ENCODE assay signal across 17 mouse cellular contexts in genomic region chr9:50032322-50033158, GRCm38 (mm10).
A peak's percentile ranks its signal among the peaks of the same experiment; 100 is the strongest.
DNase-seq lines count a peak whose midpoint lies in the region; ATAC-seq and TF ChIP-seq lines count a peak whose summit lies in the region.
"Had no signal": no experiment of that assay in that cellular context is flagged by ENCODE, and none has a peak within 500 bp of the region (broad histone marks: within the 10 kb centered on the region; RNA-seq: fewer than 3 reads in every experiment).

No protein-coding gene starts in this region.

- H3K9me3 ChIP-seq in kidney, postnatal 0 days (replicated peaks; ENCODE audit: low read length) = no peaks in the 10 kb centered on the region
- H3K9me3 ChIP-seq in midbrain, embryonic 16.5 days (replicated peaks; ENCODE audit: control insufficient read depth, low read length, poor library complexity, severe bottlenecking) = no peaks in the 10 kb centered on the region
- H3K9me3 ChIP-seq in midbrain, embryonic 15.5 days = no peaks in the 10 kb centered on the region
- no peaks in the 10 kb centered on the region for H3K9me3 ChIP-seq in intestine, postnatal 0 days (ENCODE audit: control insufficient read depth)
- H3K9me3 ChIP-seq: forebrain, embryonic 15.5 days; limb, embryonic 10.5 days; liver, embryonic 12.5 days; megakaryocyte, embryonic 14.5 days had no signal

- TF ChIP-seq CTCF in kidney, postnatal 0 days (IDR thresholded peaks at IDR 0.05; ENCODE audit: low read depth) = no peak
- no peak for TF ChIP-seq CTCF in intestine, postnatal 0 days (IDR thresholded peaks at IDR 0.05; ENCODE audit: low read depth)

- H3K4me1 ChIP-seq in kidney, postnatal 0 days (replicated peaks; ENCODE audit: insufficient read depth, low read length) = peaks cover 14% of the 10 kb centered on the region
- H3K4me1 ChIP-seq in midbrain, embryonic 16.5 days (ENCODE audit: control insufficient read depth, insufficient read depth, low read length) = 0 out of 2 replicates have a peak, but pooled peaks cover 5% of the 10 kb centered on the region
- peaks cover 8% of the 10 kb centered on the region; the same call in 1 of the 2 replicates for H3K4me1 ChIP-seq in midbrain, embryonic 15.5 days
- H3K4me1 ChIP-seq in intestine, postnatal 0 days (replicated peaks; ENCODE audit: control insufficient read depth, insufficient read depth, low read length) = no peaks in the 10 kb centered on the region
- H3K4me1 ChIP-seq: liver, embryonic 12.5 days; megakaryocyte, embryonic 14.5 days had no signal

- no peak overlapping the region for H3K9ac ChIP-seq in kidney, postnatal 0 days (ENCODE audit: low read depth, low read length)
- no peak overlapping the region for H3K9ac ChIP-seq in midbrain, embryonic 16.5 days (ENCODE audit: low read depth, low read length)
- H3K9ac ChIP-seq in midbrain, embryonic 15.5 days = no peak overlapping the region
- H3K9ac ChIP-seq in intestine, postnatal 0 days (ENCODE audit: low read depth, low read length) = no peak overlapping the region
- H3K9ac ChIP-seq: forebrain, embryonic 15.5 days; liver, embryonic 12.5 days had no signal

- WGBS in kidney, postnatal 0 days = 34% methylated on average over 9 of the region's 9 CpGs
- WGBS in midbrain, embryonic 16.5 days = 43% methylated on average over 9 of the region's 9 CpGs
- WGBS in midbrain, embryonic 15.5 days = 38% methylated on average over 9 of the region's 9 CpGs
- WGBS in intestine, postnatal 0 days = 57% methylated on average over 9 of the region's 9 CpGs

- no peak overlapping the region for H3K4me3 ChIP-seq in kidney, postnatal 0 days (replicated peaks; ENCODE audit: low read depth, low read length)
- H3K4me3 ChIP-seq in midbrain, embryonic 16.5 days (ENCODE audit: low read depth, low read length) = no peak overlapping the region
- H3K4me3 ChIP-seq in midbrain, embryonic 15.5 days = no peak overlapping the region
- no peak overlapping the region for H3K4me3 ChIP-seq in intestine, postnatal 0 days (ENCODE audit: low read depth, low read length)
- H3K4me3 ChIP-seq: forebrain, embryonic 15.5 days; limb, embryonic 10.5 days; liver, embryonic 12.5 days; megakaryocyte, embryonic 14.5 days; myocyte had no signal

- no peak for ATAC-seq in kidney, postnatal 0 days (replicated peaks; ENCODE audit: low FRiP score, low read depth)
- ATAC-seq in midbrain, embryonic 16.5 days = 0 out of 2 replicates have a peak, but pooled peaks have one; percentile 17
- no peak for ATAC-seq in midbrain, embryonic 15.5 days (replicated peaks)
- no peak for ATAC-seq in intestine, postnatal 0 days
- ATAC-seq: forebrain, embryonic 15.5 days; inflammation-experienced regulatory T-cells, adult 6 months; liver, embryonic 12.5 days had no signal

- no peak overlapping the region for H3K27ac ChIP-seq in kidney, postnatal 0 days
- no peak overlapping the region for H3K27ac ChIP-seq in midbrain, embryonic 16.5 days (ENCODE audit: low read length)
- H3K27ac ChIP-seq in midbrain, embryonic 15.5 days = no peak overlapping the region
- H3K27ac ChIP-seq in intestine, postnatal 0 days (ENCODE audit: low read depth, low read length) = 0 out of 2 replicates have a peak overlapping the region, but pooled peaks have one; percentile 50
- H3K27ac ChIP-seq: forebrain, embryonic 15.5 days; limb, embryonic 10.5 days; liver, embryonic 12.5 days had no signal

- peak; percentile 73 for DNase-seq in kidney, postnatal 0 days (ENCODE audit: low spot score)
- no peak for DNase-seq in kidney, adult 11 months
- DNase-seq in thymus, postnatal 14 days = no peak
- no peak for DNase-seq in adrenal gland, postnatal 10 days
- DNase-seq: adrenal gland, postnatal 36 days; cerebellum, postnatal 10 days; embryo, embryonic 11 days; layer of hippocampus, postnatal 36 days had no signal

- no peaks in the 10 kb centered on the region for H3K36me3 ChIP-seq in kidney, postnatal 0 days (ENCODE audit: insufficient read depth, low read length)
- H3K36me3 ChIP-seq in midbrain, embryonic 16.5 days (ENCODE audit: control insufficient read depth, insufficient read depth, low read length) = no peaks in the 10 kb centered on the region
- H3K36me3 ChIP-seq in midbrain, embryonic 15.5 days (replicated peaks) = no peaks in the 10 kb centered on the region
- H3K36me3 ChIP-seq in intestine, postnatal 0 days (ENCODE audit: control insufficient read depth, insufficient read depth) = no peaks in the 10 kb centered on the region
- H3K36me3 ChIP-seq: forebrain, embryonic 15.5 days; limb, embryonic 10.5 days; liver, embryonic 12.5 days had no signal

- no peak overlapping the region for H3K4me2 ChIP-seq in kidney, postnatal 0 days (ENCODE audit: low read length)
- H3K4me2 ChIP-seq in midbrain, embryonic 16.5 days (ENCODE audit: low read length) = no peak overlapping the region
- no peak overlapping the region for H3K4me2 ChIP-seq in midbrain, embryonic 15.5 days
- no peak overlapping the region for H3K4me2 ChIP-seq in intestine, postnatal 0 days (replicated peaks; ENCODE audit: low read depth)
- H3K4me2 ChIP-seq: forebrain, embryonic 15.5 days; liver, embryonic 12.5 days had no signal

- H3K27me3 ChIP-seq in kidney, postnatal 0 days (ENCODE audit: insufficient read depth, low read length) = no peaks in the 10 kb centered on the region
- no peaks in the 10 kb centered on the region for H3K27me3 ChIP-seq in midbrain, embryonic 16.5 days (ENCODE audit: control insufficient read depth, insufficient read depth, low read depth, low read length)
- H3K27me3 ChIP-seq in midbrain, embryonic 15.5 days (replicated peaks) = no peaks in the 10 kb centered on the region
- H3K27me3 ChIP-seq in intestine, postnatal 0 days (replicated peaks; ENCODE audit: control insufficient read depth, insufficient read depth, low read length) = no peaks in the 10 kb centered on the region
- H3K27me3 ChIP-seq: forebrain, embryonic 15.5 days; liver, embryonic 12.5 days; megakaryocyte, embryonic 14.5 days had no signal
